Mouse (Mus musculus): ENCODE results near the gene Cym.

- TF ChIP-seq MAFK (IDR thresholded peaks at IDR 0.05; ENCODE audit: insufficient read depth, low read depth, low read length) (no peak), HCFC1 (IDR thresholded peaks at IDR 0.05; ENCODE audit: borderline replicate concordance, insufficient read depth, low read length) (no peak)
These were observed 17.0 kb upstream of the Cym start for GRCm38 (mm10) chr3:107238471-107238980.
